ENCODE assay signal across 16 mouse cellular contexts in genomic region chr1:60641324-60641764, GRCm38 (mm10).
DNase-seq lines count a peak whose midpoint lies in the region; ATAC-seq and TF ChIP-seq lines count a peak whose summit lies in the region.
"Had no signal": no experiment of that assay in that cellular context is flagged by ENCODE, and none has a peak within 500 bp of the region (broad histone marks: within the 10 kb centered on the region; RNA-seq: fewer than 3 reads in every experiment).

No protein-coding gene starts in this region.

- peak overlapping the region; percentile 58 for H3K27ac ChIP-seq in gastrocnemius, adult 2 months
- no peak overlapping the region for H3K27ac ChIP-seq in kidney, embryonic 16.5 days (ENCODE audit: low read length)
- H3K27ac ChIP-seq: liver, embryonic 15.5 days; midbrain, embryonic 10.5 days; stomach, postnatal 0 days had no signal

- DNase-seq in gastrocnemius, adult 2 months, result no peak
- DNase-seq in gastrocnemius, postnatal 25 days, result no peak
- DNase-seq in kidney, adult 9 months, result peak; percentile 35
- DNase-seq in urinary bladder, postnatal 25 days (ENCODE audit: low spot score), result peak; percentile 4
- DNase-seq in urinary bladder, postnatal 14 days (ENCODE audit: low spot score), result no peak
- DNase-seq in cerebellum, postnatal 36 days, result no peak
- no peak for DNase-seq in thymus, postnatal 36 days
- DNase-seq: cerebellum, adult 11-12 months; left cerebral cortex, postnatal 4 days; thymus, postnatal 14 days had no signal

- H3K4me2 ChIP-seq in kidney, embryonic 16.5 days (replicated peaks; ENCODE audit: low read depth, low read length), result no peak overlapping the region
- H3K4me2 ChIP-seq: liver, embryonic 15.5 days had no signal

- no peaks in the 10 kb centered on the region for H3K4me1 ChIP-seq in kidney, embryonic 16.5 days (ENCODE audit: insufficient read depth, low read length)

- no peak for ATAC-seq in kidney, embryonic 16.5 days (ENCODE audit: low FRiP score, low TSS enrichment)
- ATAC-seq: activated CD4-positive, CD25-positive, alpha-beta regulatory T cell, adult 4 months; hindbrain, embryonic 16.5 days had no signal

- no peak for TF ChIP-seq CTCF in gastrocnemius, adult 2 months (IDR thresholded peaks at IDR 0.05)

- H3K4me3 ChIP-seq in gastrocnemius, adult 2 months, result no peak overlapping the region
- H3K4me3 ChIP-seq in kidney, embryonic 16.5 days (ENCODE audit: low read length), result no peak overlapping the region
- H3K4me3 ChIP-seq: liver, embryonic 15.5 days; midbrain, embryonic 10.5 days had no signal

- H3K27me3 ChIP-seq in kidney, embryonic 16.5 days (ENCODE audit: insufficient read depth, low read length), result no peaks in the 10 kb centered on the region
- H3K27me3 ChIP-seq: liver, embryonic 15.5 days had no signal

- no peaks in the 10 kb centered on the region for H3K36me3 ChIP-seq in kidney, embryonic 16.5 days (ENCODE audit: insufficient read depth, low read length)
- H3K36me3 ChIP-seq: liver, embryonic 15.5 days; midbrain, embryonic 10.5 days had no signal

- 59% methylated on average over 7 of the region's 7 CpGs for WGBS in kidney, embryonic 16.5 days

- no peaks in the 10 kb centered on the region for H3K9me3 ChIP-seq in kidney, embryonic 16.5 days (ENCODE audit: low read length)
- H3K9me3 ChIP-seq: liver, embryonic 15.5 days; midbrain, embryonic 10.5 days had no signal

- no peak overlapping the region for H3K9ac ChIP-seq in kidney, embryonic 16.5 days (replicated peaks; ENCODE audit: low read length)
- H3K9ac ChIP-seq: liver, embryonic 15.5 days had no signal

- intact Hi-C loops in gastrocnemius, adult 2 months (cut with DNase I), result no loop called here

Comparison
In these comparisons a context has a peak if more than half of its experiments do, and no peak if none do; other contexts are left out.
1. DNase-seq: peak in kidney, adult 9 months (single experiment) and urinary bladder, postnatal 25 days (single experiment); none in gastrocnemius, adult 2 months (single experiment), gastrocnemius, postnatal 25 days (single experiment), urinary bladder, postnatal 14 days (single experiment), cerebellum, postnatal 36 days (0 of 2) and thymus, postnatal 36 days (0 of 2).